Mouse (Mus musculus) neural tube, embryonic 10.5 days (tissue): ENCODE data around the gene Efcab10.

Experiments used
- DNase-seq: peaks from one replicate; pipeline ENCODE4 v3.0.0-alpha.2; 2017; ENCODE audit warnings: low spot score; ENCODE audit errors: extremely low spot score

Gene Efcab10

GRCm38 (mm10) chr12:33394804-33395623 lies at the start of gene Efcab10:
Gene Efcab10, plus strand, starts transcription at chr12:33394854.
- DNase-seq, result peak; percentile 60

DNA sequence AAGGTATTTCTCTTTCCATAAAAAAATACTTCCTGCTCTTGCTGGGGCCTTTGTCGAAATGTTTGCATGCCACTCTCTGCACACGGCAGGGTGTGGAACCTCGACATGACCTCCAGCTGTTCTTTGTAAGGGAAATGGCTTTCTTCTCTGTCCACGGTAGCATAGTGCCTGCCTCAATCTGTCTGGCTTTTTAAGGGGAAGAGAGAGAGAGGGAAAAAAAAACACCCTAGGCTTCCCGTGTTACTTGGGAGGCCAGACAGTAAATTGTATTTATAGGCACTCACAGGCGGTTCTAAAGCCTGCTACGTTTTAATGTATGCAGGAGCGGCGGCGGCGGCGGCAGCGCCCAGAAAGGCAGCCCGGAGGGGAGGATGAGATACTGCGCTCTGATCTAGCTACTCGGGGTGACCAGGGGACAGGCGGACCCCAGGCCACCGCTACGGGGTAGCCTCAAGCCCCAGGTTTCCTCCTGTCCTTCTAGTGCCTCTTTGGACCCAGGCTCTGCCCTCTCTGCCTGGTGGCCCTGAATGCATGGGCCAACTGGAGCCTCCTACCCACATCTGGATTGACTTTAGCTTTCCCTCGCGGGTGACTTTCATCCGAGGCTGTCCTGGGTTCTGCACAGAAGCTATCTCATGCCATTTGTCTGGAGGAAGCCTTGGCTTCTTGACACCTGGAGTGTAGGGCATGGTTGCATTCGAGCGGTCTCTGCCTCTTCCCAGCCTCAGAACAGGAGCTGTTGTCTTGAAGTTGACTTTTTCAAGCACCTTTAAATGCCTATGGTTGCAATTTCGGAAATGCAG lies 49.5 kb upstream of the Efcab10 start:
- DNase-seq, result peak; percentile 50

DNA sequence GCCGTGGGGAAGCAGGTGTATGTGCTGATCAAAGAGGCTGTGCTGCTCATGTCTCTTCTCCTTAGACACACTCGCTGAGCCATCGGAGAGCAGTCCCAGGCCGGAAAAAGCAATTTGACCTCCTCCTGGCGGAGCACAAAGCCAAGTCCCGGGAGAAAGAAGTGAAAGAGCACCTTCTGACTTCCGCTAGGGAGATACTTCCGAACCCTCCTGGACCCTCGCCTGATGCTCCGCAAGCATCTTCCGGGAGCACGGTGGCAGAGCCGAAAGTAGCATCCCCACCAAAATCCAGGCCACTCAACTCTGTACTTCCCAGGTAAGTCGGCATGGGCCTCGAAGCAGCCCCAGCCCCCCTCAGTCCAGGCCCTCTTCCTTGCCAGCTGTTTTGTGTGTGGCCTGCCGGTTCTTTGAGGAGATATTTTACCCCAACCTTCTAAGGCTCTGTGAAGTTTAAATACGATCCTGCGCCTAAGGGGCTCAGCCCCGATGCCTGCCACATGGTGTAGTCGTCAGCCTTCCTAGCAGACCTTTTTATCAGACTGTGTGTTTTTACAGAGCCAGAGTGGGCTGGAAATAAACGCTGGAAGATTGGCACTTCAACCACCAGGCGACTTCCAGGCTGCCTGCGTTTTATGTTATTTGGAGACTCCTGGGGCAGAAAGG lies 48.8 kb upstream of the Efcab10 start:
- DNase-seq, result peak; percentile 43

DNA sequence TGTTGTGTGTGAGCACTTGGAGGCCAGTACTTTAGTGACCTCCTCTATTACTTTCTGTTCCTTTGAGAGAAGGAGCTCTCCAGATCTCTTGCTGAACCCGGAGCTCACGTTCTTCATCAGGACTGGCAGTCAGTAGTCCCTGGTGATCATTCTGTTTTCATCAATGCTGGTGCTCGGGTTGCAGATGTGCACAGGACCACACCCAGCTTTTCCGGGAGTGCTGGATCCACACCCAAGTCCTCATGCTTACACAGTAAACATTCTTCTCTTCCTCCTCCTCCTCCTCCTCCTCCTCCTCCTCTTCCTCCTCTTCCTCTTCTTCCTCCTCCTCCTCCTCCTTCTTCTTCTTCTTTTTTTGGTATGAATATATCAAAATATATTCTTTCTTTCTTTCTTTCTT lies 42.0 kb upstream of the Efcab10 start:
- no peak for DNase-seq

DNA sequence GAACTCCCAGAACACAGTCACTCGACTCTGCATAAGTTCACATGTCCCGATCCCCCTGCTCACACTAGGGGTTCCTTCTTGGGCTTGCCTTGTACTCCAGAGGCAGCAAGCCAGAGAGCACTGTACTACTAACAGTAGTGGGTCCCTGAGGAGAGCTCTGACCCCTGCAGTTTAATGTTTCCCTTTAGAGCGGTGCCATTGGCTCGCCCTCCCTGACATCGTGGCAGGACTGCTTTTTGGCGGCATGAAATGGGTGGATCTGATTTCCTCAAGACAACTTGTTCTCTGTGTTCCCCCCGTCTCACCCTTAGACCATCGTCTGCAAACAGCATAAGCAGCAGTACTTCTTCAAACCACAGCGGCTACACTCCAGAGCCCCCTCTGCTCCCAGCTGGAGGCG lies 36.3 kb upstream of the Efcab10 start:
- DNase-seq, result no peak

GRCm38 (mm10) chr12:33359209-33359608 lies 35.4 kb upstream of the Efcab10 start:
- no peak for DNase-seq

- no peak for DNase-seq
These were observed 34.7 kb upstream of the Efcab10 start for GRCm38 (mm10) chr12:33359878-33360482.

DNA sequence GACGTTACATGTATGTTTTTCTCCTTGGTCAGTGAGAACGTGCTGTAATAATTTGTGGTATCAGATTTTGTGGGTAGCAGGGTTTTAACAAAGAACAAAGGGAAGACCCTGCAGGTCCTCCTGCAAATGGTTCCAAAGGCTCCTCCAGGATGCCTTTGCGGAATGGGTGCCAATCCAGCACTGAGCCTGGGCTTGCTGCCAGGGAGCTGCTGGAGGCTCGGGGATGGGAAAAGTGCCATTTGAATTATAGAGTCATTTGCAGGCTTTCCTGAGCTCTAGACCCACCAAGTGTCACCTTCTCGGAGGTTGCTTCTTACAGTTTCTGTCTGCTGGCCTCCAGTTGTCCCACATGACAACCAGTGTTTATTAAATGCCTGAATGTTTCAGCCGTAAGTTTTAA lies 33.9 kb upstream of the Efcab10 start:
- no peak for DNase-seq

GRCm38 (mm10) chr12:33364511-33364910 lies 30.1 kb upstream of the Efcab10 start:
- no peak for DNase-seq

GRCm38 (mm10) chr12:33365133-33365532 lies 29.5 kb upstream of the Efcab10 start:
- DNase-seq, result no peak

DNA sequence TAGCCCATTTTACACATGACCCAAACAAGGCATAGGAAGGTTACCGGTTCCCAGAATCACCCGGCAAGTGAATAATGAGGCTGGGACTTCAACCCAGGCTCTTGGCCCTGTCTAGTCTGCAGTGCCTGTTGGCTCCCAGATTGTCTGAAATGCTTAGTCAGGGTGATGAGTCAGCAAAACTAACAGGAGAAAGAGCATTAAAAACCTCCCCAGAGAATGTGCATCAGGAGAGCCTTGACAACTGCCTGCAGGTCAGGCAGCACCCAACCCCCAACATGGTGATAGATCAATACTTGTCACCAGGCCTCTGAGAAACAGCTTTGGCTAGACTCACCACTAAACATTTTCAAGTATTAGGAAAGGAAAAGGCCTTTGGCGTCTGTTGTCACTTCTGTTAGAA lies 25.1 kb upstream of the Efcab10 start:
- DNase-seq, result no peak

DNA sequence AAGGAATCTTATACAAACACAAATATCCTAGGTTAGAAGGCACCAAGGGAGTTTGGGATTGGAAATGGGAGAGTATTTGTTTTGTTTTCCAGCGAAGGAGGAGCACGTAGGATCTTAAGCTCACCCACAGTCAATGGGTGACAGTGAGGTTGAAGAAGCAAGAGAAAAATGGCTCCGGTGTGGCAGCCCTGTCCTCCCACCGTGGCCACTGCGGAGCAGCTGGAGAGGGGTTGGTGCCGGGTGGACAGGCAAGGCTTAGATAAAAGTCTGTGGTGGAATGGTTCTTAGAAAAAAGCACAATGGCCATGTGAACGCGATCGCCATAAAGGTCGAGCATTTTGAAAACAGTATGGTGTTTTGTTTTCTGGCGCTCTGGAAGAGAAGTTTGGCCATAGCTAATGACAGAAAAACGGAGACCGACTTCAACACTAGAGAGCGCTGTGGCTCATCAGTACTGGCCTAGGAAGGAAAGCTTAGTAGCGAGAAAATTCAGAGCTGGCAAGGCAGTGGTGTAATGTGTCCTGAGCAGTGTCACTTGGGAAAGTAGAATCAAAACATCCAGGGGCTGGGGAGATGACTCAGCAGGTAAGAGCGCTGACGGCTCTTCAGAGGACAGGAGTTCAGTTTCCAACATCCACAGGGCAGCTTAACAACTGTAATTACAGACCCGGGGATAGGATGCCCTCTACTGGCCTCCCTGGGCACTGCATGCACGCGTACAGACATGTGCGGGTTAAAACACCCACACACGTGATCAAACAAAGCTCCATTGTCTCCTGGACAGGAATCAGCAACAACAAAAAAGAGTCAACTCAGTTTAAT lies 14.8 kb upstream of the Efcab10 start:
- peak; percentile 93 for DNase-seq

GRCm38 (mm10) chr12:33388842-33389241 lies 5.8 kb upstream of the Efcab10 start:
- peak; percentile 73 for DNase-seq

- DNase-seq, result no peak
These were observed 3.7 kb upstream of the Efcab10 start for GRCm38 (mm10) chr12:33390844-33391560.

DNA sequence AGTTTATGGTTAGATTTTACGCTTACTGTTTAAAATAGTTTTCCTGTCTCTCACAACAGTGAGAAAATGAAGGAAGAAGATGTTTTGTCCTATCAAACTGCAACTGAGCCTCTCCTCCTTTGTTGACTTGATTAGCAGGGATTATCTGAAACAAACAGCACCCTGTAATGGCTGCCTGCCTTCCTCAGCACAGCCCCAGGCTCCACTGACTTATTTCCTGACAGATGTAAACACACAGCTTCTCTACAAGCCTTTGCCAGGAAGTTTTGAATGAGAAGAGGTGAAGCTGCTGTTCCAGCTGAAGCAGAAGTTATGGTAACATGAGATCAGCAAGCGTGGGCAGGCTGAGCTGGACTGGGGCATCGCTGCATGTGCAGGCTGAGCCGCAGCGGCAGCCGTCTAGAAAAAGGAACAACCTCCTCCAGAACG lies 8.6 kb downstream of the Efcab10 start:
- DNase-seq, result no peak

- no peak for DNase-seq
These were observed 10.3 kb downstream of the Efcab10 start for GRCm38 (mm10) chr12:33404996-33405395.

DNA sequence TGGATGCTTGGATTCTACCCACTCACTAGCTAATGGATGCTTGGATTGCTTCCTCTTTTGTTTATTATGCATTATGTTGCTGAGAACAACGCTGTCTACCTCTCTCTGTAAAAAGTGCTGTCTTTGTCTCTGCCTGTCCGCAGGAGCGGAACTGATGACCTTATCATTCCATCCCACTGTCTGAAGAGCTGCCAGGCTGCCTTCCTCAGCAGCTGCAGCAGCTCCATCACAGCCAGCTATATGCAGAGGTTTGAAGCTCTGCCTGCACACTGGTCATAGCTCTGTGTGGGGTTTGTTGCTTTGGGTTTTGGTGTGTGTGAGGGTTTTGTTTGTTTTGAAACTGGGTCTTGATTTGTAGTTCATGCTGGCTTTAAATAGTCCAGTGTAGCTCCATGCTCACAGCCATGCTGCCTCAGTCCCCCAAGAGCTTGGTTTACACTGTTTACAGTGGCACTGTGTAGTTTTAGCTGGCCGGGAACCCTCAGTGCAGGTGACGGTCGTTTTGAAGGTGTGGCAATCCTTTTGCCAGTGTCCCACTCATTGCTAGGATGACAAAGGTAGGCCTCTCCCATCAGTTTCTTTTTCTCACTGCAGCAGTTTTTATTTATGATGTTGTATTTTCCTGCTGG lies 10.9 kb downstream of the Efcab10 start:
- DNase-seq, result no peak

- DNase-seq, result no peak
These were observed 17.0 kb downstream of the Efcab10 start for GRCm38 (mm10) chr12:33411580-33412151.

GRCm38 (mm10) chr12:33424329-33424728 lies 29.7 kb downstream of the Efcab10 start:
- DNase-seq, result peak; percentile 28
